Mouse (Mus musculus) ovary, postnatal 36 days (tissue): ENCODE data around the gene Pfdn2.

Source experiments
- DNase-seq: peaks from one replicate; pipeline ENCODE4 v3.0.0; 2022; ENCODE audit warnings: low spot score, mixed read lengths

Gene Pfdn2

GRCm38 (mm10) chr1:171356814-171357213 is 11.3 kb downstream of the Pfdn2 start:
- DNase-seq = no peak

- DNase-seq = no peak
Measured at GRCm38 (mm10) chr1:171358421-171358820, 13.0 kb downstream of the Pfdn2 start.

- DNase-seq = peak; percentile 33
Measured at GRCm38 (mm10) chr1:171360253-171360652, 14.8 kb downstream of the Pfdn2 start.

- DNase-seq = peak; percentile 85
Measured at GRCm38 (mm10) chr1:171360656-171361055, 15.2 kb downstream of the Pfdn2 start, which contains the start of gene Klhdc9. Klhdc9 (minus strand) TSS chr1:171360798.

- DNase-seq = peak; percentile 45
Measured at GRCm38 (mm10) chr1:171361106-171362103, 15.9 kb downstream of the Pfdn2 start.

GRCm38 (mm10) chr1:171365934-171366333 is 20.5 kb downstream of the Pfdn2 start:
- no peak for DNase-seq

- peak; percentile 39 for DNase-seq
Measured at GRCm38 (mm10) chr1:171369845-171370556, 24.5 kb downstream of the Pfdn2 start, which contains the start of gene Nectin4. Nectin4 (plus strand) TSS chr1:171370099.

- DNase-seq = no peak
Measured at GRCm38 (mm10) chr1:171372880-171373279, 27.4 kb downstream of the Pfdn2 start.

- no peak for DNase-seq
Measured at GRCm38 (mm10) chr1:171373946-171374345, 28.5 kb downstream of the Pfdn2 start.

- DNase-seq = no peak
Measured at GRCm38 (mm10) chr1:171375646-171376097, 30.2 kb downstream of the Pfdn2 start.

GRCm38 (mm10) chr1:171378298-171378697 is 32.8 kb downstream of the Pfdn2 start:
- no peak for DNase-seq

- peak; percentile 73 for DNase-seq
Measured at GRCm38 (mm10) chr1:171379935-171380599, 34.6 kb downstream of the Pfdn2 start.

GRCm38 (mm10) chr1:171382096-171382620 is 36.7 kb downstream of the Pfdn2 start:
- no peak for DNase-seq

- no peak for DNase-seq
Measured at GRCm38 (mm10) chr1:171384361-171384760, 38.9 kb downstream of the Pfdn2 start.

GRCm38 (mm10) chr1:171385171-171385570 is 39.7 kb downstream of the Pfdn2 start:
- no peak for DNase-seq

GRCm38 (mm10) chr1:171387099-171387498 is 41.6 kb downstream of the Pfdn2 start:
- DNase-seq = no peak

GRCm38 (mm10) chr1:171388376-171389102 is 43.1 kb downstream of the Pfdn2 start, which contains the start of gene Arhgap30:
Arhgap30 (plus strand) TSS chr1:171388954.
- no peak for DNase-seq

- DNase-seq = no peak
Measured at GRCm38 (mm10) chr1:171390101-171390500, 44.6 kb downstream of the Pfdn2 start.

- DNase-seq = no peak
Measured at GRCm38 (mm10) chr1:171401821-171402220, 56.4 kb downstream of the Pfdn2 start.

GRCm38 (mm10) chr1:171402991-171403390 is 57.5 kb downstream of the Pfdn2 start:
- DNase-seq = no peak

GRCm38 (mm10) chr1:171407263-171407662 is 61.8 kb downstream of the Pfdn2 start:
- DNase-seq = no peak
